Mouse (Mus musculus): ENCODE data around the gene Adamtsl1.

- no peak for TF ChIP-seq POLR2A (IDR thresholded peaks at IDR 0.05; ENCODE audit: low read depth, low read length)
- TF ChIP-seq CTCF (IDR thresholded peaks at IDR 0.05; ENCODE audit: extremely low read depth, insufficient read depth, insufficient read length, insufficient replicate concordance): no peak
Observed at GRCm38 (mm10) chr4:85707352-85708057, 193.5 kb downstream of the Adamtsl1 start.

Data from spleen, adult 2 months (tissue).